Mouse (Mus musculus): ENCODE results near the gene 1700030K09Rik. TPM values are rescaled to one million over a fixed set of nuclear protein-coding genes. Genes with fewer than 3 reads are reported as not detected.

1700030K09Rik gene
- polyA plus RNA-seq, 1 experiment from 2014 or later = 18.2 TPM

DNA sequence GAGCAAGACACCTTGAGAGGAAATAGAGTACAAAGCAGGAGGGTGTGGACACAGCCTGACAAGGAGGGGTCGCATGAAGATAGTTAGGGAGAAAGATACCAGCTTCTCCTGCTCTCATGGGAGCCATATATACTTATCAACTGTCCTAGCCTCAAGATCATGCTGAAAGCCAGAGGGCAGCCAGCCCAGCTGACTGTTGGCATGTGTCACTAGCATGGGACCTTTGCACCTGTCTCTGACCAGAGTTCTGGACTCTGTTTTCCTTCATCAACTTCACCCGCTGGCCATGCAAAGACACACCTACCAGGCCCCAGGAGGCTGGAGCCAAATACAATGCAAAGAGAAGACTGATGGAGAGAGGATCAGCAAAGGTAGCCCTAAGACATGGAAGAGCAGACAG lies 25.6 kb downstream of the 1700030K09Rik start:
- Histone ChIP-seq H3K9ac (replicated peaks) (no peak overlapping the region), H3K4me2 (replicated peaks) (no peak overlapping the region), H3K27ac (replicated peaks) (no peak overlapping the region), H3K36me3 (peaks cover 91% of the 10 kb centered on the region), H3K27me3 (no peaks in the 10 kb centered on the region), H3K4me3 (no peak overlapping the region), H3K4me1 (peaks cover 9% of the 10 kb centered on the region), H3K9me3 (no peaks in the 10 kb centered on the region)
- ATAC-seq (ENCODE audit: low FRiP score, low read depth) = no peak
- 90% methylated on average over 2 of the region's 2 CpGs for WGBS

DNA sequence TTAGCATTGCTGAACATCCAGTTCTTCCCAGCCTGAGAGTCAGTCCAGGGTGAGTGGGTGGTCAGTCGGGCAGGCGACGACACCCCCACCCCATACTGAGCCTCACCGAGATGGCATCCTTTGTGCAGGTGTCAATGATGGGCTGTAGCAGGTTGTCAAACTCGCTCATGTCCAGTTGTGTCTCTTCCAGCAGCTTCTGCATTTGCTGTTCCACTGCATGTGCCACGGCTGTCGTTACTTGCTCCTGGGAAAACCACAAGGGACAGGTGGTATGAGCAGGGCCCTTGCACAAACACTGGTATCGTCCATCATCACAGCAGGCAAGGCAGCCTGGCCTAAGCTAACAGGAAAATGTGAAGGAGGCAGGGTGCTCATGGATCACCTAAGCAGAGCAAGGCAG lies 26.3 kb downstream of the 1700030K09Rik start:
- 94% methylated on average over 8 of the region's 8 CpGs for WGBS

DNA sequence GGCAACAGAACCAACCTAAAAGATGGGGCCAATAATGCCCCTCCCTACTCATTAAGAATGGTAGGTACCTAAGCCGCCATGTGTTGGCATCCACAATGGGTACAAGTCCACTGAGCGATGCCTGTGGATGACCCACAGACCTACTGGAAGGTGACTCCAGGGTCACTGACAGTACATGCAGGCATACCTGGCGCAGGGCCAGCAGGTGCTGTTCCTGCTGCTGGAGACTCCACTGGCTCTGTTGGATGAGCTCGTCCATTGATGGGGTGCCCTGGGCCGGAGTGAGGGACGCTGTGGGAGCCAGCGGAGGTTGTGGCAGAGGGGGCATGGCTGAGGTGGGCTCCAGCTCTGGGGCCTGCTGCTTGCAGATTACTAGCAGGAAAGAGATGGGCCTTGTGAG lies 27.0 kb downstream of the 1700030K09Rik start:
- no peak overlapping the region for H3K4me2 ChIP-seq (replicated peaks)
- no peak overlapping the region for H3K27ac ChIP-seq (replicated peaks)
- H3K4me3 ChIP-seq = no peak overlapping the region
- no peaks in the 10 kb centered on the region for H3K27me3 ChIP-seq
- WGBS = 100% methylated on average over 7 of the region's 7 CpGs
- peaks cover 76% of the 10 kb centered on the region for H3K36me3 ChIP-seq
- H3K9ac ChIP-seq (replicated peaks) = no peak overlapping the region
- ATAC-seq (ENCODE audit: low FRiP score, low read depth) = no peak
- peaks cover 12% of the 10 kb centered on the region for H3K4me1 ChIP-seq
- H3K9me3 ChIP-seq = no peaks in the 10 kb centered on the region

More for the DNA sequence above, 26.3 kb downstream of the 1700030K09Rik start:
- Histone ChIP-seq H3K27ac (replicated peaks) (no peak overlapping the region), H3K9me3 (no peaks in the 10 kb centered on the region), H3K27me3 (no peaks in the 10 kb centered on the region), H3K4me2 (replicated peaks) (no peak overlapping the region), H3K36me3 (peaks cover 83% of the 10 kb centered on the region), H3K4me1 (peaks cover 11% of the 10 kb centered on the region), H3K4me3 (no peak overlapping the region), H3K9ac (replicated peaks) (no peak overlapping the region)
- ATAC-seq (ENCODE audit: low FRiP score, low read depth) = no peak

DNA sequence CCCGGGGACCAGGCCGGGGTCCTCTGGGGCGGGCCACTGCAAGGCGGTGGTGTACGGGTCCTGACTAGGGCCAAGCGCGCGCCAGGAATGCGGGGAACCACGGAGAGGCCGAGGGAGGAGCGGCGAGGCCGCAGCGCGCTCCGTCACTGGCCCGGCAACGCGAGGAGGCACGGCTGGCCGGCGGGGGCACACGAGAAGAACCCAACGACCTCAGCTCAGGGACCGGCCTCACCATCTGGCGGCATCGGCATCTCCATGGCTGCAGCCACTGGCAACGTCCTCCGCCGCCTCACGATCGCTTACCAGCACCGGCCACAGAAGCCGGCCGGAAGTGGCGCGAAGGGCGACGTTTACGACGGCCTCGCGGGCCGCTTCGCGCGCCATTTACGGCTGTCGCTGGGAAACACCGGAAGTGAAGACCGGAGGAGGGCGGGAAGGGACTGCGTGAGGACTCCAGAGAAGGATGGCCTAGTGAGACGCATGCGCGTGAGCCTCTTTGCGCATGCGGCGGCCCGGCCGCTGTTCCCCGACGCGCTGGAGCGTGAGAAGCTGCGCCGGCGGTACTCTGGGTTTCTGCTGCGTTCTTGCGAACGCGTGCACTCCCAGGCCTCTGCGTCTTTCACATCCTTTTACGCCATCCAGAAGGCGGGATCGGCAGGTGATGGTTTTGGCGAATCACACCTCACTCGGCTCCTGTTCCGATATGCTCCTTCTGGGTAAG lies 31.3 kb downstream of the 1700030K09Rik start, which contains the start of gene Cherp:
Cherp (minus strand) TSS at position 401 of the 721 bp plus-strand sequence.
- H3K27me3 ChIP-seq = no peaks in the 10 kb centered on the region
- H3K4me2 ChIP-seq (replicated peaks) = peak within 1 kb of the TSS; percentile 96
- under 1% methylated on average over 80 of the region's 80 CpGs for WGBS
- H3K4me1 ChIP-seq = peaks cover 19% of the 10 kb centered on the region
- peaks cover 33% of the 10 kb centered on the region for H3K36me3 ChIP-seq
- H3K9me3 ChIP-seq = no peaks in the 10 kb centered on the region
- ATAC-seq (ENCODE audit: low FRiP score, low read depth) = peak; percentile 96
- H3K27ac ChIP-seq (replicated peaks) = peak within 1 kb of the TSS; percentile 89
- H3K4me3 ChIP-seq = peak within 1 kb of the TSS; percentile 92
- H3K9ac ChIP-seq (replicated peaks) = peak within 1 kb of the TSS; percentile 87

DNA sequence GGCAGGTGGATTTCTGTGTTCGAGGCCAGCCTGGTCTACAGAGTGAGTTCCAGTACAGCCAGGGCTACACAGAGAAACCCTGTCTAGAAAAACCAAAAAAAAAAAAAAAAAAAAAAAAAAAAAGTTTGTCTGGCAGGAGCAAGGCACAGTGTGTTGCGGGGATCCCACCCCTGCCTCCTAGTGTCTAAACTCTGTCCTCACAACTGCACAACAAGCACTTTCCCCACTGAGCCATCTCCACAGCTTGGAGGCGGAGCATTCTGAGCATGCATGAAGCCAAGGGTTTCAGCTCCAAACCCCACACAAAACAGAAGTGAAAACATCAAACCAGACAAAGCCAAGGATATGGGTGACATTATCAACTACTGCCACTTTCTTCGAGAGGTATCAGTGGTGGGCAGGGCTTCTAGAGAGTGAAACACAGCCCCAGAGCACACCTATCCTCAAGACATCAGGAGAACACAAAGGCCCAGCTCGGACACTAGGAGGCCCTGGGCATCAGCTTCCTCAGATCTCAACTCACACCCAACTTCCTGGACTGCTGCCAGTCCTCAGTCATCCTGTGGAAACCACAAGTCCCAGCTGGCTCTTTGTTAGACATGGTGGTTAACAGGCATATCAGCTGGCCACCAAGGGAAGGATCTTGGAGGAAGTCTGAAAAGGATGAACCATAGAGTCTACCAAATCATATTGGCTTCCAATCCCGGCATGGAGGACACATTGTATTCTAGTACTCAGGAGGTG lies 41.9 kb downstream of the 1700030K09Rik start:
- no peak overlapping the region for H3K4me2 ChIP-seq (replicated peaks)
- no peak overlapping the region for H3K27ac ChIP-seq (replicated peaks)
- H3K9ac ChIP-seq (replicated peaks) = no peak overlapping the region
- H3K36me3 ChIP-seq = peaks cover 66% of the 10 kb centered on the region
- no peak overlapping the region for H3K4me3 ChIP-seq
- H3K27me3 ChIP-seq = no peaks in the 10 kb centered on the region
- H3K4me1 ChIP-seq = peaks cover 5% of the 10 kb centered on the region
- no peak for ATAC-seq (ENCODE audit: low FRiP score, low read depth)
- 89% methylated on average over 6 of the region's 6 CpGs for WGBS
- no peaks in the 10 kb centered on the region for H3K9me3 ChIP-seq

DNA sequence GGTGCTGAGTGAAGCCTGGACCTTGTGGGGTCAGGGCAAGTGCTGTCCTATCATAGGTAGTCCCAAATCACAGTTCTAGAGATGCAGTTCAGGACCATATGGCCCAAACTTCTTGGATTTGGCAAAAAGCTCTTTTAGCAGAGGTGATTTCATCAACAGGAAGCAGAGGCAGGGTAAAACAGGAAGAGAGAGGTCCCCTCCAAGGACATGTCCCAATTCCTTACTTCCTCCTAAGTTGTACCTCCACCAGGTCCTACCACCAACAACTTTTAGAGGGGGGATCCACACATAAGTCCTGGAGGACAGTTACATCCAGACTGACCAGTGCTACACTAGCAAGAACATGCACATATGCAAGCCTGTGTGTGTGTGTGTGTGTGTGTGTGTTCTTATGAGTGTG lies 43.3 kb downstream of the 1700030K09Rik start:
- H3K4me2 ChIP-seq (replicated peaks) = no peak overlapping the region
- H3K9ac ChIP-seq (replicated peaks) = no peak overlapping the region
- no peaks in the 10 kb centered on the region for H3K9me3 ChIP-seq
- peaks cover 17% of the 10 kb centered on the region for H3K4me1 ChIP-seq
- H3K27me3 ChIP-seq = no peaks in the 10 kb centered on the region
- peaks cover 56% of the 10 kb centered on the region for H3K36me3 ChIP-seq
- H3K4me3 ChIP-seq = no peak overlapping the region
- H3K27ac ChIP-seq (replicated peaks) = no peak overlapping the region
- ATAC-seq (ENCODE audit: low FRiP score, low read depth) = no peak

DNA sequence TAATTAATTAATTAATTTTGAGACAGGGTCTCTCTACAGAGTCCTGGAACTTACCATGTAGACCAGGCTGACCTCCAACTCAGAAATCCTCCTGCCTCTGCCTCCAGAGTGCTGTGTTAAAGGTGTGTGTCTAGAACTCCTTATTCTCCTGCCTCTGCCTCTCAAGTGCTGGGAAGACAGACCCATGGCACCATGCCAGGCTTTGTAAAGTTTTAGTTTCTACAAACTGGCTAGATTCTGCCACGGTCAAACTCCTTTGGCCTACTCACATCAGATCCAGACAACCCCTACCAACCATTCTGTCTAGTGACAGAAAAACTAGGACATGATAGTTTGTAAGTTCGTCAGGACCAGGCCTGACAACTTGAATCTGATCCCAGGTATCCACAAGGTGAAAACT lies 47.3 kb downstream of the 1700030K09Rik start:
- peaks cover 31% of the 10 kb centered on the region for H3K4me1 ChIP-seq
- 92% methylated on average over 2 of the region's 2 CpGs for WGBS
- peak overlapping the region; percentile 81; the same call in 1 of the 2 replicates for H3K9ac ChIP-seq (replicated peaks)
- no peaks in the 10 kb centered on the region for H3K27me3 ChIP-seq
- no peak for ATAC-seq (ENCODE audit: low FRiP score, low read depth)
- H3K4me3 ChIP-seq = peak overlapping the region; percentile 96; the same call in 1 of the 2 replicates
- H3K36me3 ChIP-seq = peaks cover 35% of the 10 kb centered on the region
- no peak overlapping the region for H3K27ac ChIP-seq (replicated peaks)
- H3K4me2 ChIP-seq (replicated peaks) = peak overlapping the region; percentile 95
- H3K9me3 ChIP-seq = no peaks in the 10 kb centered on the region

DNA sequence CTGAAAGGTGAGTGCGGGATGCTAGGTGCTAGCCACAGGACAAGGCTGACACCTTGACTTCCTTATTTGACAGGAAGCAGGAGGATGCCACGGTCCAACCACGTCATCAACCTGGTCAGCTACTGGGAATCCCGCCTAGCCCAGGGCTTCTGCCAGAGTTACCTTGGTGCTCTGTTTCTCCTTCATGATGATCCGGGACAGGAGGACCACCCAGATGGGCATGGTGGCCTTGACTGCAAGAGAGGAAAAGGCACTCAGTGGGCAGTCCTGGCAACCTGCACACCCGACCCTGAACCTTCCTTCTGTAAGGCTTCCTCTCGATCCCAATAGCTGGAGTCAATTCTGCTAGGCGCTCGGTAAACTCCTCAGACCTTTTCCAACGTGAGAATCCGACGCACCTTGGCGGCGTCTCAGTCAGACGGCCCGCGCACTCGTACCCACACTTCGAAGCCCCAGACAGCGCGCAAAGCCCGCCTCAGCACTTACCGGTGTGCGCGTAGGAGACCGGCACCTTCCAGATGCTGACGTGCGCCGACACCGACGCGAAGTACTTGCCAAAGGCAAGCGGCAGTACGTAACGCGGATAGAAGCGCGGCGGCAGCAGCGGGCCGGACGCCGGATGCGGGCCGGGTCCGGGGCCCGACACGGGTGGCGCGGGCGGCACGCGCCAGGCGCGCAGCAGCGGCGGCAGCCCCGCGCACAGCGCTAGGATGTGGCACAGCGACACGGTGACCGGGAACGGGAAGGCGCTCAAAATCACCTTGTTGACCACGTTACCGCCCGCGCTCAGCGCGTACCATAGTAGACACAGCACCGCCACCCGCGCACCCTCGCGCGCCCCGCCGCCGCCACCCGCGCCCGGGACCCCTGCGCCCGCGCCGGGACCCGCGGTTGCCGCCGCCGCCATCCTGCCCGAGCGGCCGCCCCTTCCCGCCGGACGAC lies 48.3 kb downstream of the 1700030K09Rik start, which contains the start of gene Slc35e1:
Slc35e1 (minus strand) TSS at position 935 of the 942 bp plus-strand sequence.
- Histone ChIP-seq H3K9ac (replicated peaks) (peak within 1 kb of the TSS; percentile 81), H3K27ac (replicated peaks) (peak within 1 kb of the TSS; percentile 63), H3K9me3 (no peaks in the 10 kb centered on the region), H3K4me2 (replicated peaks) (peak within 1 kb of the TSS; percentile 95), H3K4me3 (peak within 1 kb of the TSS; percentile 96), H3K36me3 (peaks cover 44% of the 10 kb centered on the region), H3K4me1 (peaks cover 31% of the 10 kb centered on the region), H3K27me3 (no peaks in the 10 kb centered on the region)
- ATAC-seq (ENCODE audit: low FRiP score, low read depth) = peak; percentile 17; the same call in 1 of the 2 replicates
- WGBS = 1% methylated on average over 82 of the region's 98 CpGs

DNA sequence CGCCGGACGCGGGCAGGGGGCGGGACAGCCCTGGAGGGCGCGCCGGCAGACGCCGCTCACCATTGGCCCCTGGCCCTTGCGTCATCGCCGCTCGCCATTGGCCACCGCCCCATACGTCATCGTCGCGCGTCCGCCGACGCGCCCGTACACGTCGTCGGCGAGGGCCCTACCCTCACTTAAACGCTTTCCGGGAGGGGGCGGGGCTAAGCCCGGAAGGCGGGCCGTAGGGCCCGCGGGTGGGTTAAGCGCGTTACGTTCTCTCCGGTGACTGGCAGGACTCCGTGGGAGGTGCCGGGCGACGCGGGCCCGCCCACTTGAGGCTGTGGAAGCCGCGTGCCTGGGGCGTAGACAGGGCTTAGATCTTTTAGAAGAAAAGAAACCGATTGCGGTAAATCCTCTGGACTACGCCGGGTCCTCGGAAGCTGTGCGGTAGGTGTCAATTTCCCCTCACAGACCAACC lies 49.0 kb downstream of the 1700030K09Rik start:
- WGBS = under 1% methylated on average over 51 of the region's 56 CpGs
- peak overlapping the region; percentile 81 for H3K4me2 ChIP-seq (replicated peaks)
- peak overlapping the region; percentile 96 for H3K4me3 ChIP-seq
- peaks cover 40% of the 10 kb centered on the region for H3K36me3 ChIP-seq
- H3K27me3 ChIP-seq = no peaks in the 10 kb centered on the region
- peak overlapping the region; percentile 63 for H3K27ac ChIP-seq (replicated peaks)
- no peaks in the 10 kb centered on the region for H3K9me3 ChIP-seq
- H3K9ac ChIP-seq (replicated peaks) = peak overlapping the region; percentile 81
- H3K4me1 ChIP-seq = peaks cover 31% of the 10 kb centered on the region
- ATAC-seq (ENCODE audit: low FRiP score, low read depth) = peak; percentile 97

DNA sequence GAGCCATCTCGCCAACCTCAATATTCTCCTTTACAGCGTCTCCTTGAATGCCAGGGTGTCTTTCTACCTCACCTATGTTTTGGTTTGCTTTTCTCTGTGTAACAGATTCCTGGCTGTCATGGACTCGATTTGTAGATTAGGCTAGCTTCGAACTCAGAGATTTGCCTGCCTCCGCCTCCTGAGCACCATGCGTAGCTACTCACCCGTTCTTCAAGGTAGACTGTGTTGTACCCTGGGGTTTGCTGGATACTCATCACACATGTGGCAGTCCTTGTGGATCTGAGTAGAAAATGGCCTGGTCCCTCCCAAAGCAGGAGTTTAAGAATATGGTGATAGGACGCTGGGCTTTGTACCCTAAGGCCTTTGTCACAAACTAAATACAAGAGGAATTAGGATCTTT lies 49.7 kb downstream of the 1700030K09Rik start:
- 17% methylated on average over 8 of the region's 8 CpGs for WGBS
- H3K27me3 ChIP-seq = no peaks in the 10 kb centered on the region
- H3K4me2 ChIP-seq (replicated peaks) = peak overlapping the region; percentile 81
- no peaks in the 10 kb centered on the region for H3K9me3 ChIP-seq
- peak overlapping the region; percentile 70 for H3K9ac ChIP-seq (replicated peaks)
- peak overlapping the region; percentile 63 for H3K27ac ChIP-seq (replicated peaks)
- H3K4me3 ChIP-seq = peak overlapping the region; percentile 96
- peaks cover 33% of the 10 kb centered on the region for H3K36me3 ChIP-seq
- peaks cover 31% of the 10 kb centered on the region for H3K4me1 ChIP-seq
- no peak for ATAC-seq (ENCODE audit: low FRiP score, low read depth)

DNA sequence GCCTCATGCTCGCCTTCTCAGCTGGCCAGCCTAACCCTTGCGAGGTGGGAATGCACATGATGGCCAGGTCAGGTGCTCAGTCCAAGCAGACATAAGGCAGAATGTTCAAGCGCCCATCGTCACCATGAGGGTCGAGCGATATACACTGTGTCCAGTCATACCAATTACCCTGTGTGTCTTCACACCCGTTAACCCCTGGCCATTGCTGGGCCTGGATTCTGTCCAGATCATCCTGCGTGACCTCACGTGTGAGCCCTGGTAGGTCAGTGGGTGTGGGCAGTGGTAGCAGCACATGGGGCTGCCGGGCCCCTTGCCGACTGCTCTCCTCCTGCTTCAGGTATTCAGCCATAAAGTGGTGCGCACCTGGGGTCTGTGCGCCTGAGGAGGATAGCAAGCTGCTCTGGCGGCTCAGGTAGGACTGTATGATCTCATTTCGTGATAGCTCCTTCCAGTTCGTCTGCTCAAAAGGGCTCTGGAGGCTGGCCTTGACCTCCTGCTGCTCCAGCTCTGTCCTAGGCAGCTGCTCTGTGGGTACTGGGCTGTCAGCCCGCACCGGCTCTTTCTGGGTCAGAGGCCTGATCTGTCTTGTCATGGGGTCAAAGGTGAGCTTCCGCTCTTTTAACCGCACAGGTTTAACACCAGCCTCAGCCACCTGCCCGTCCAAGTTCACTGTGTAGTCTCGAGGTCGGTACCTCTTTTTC lies 51.9 kb downstream of the 1700030K09Rik start:
- Histone ChIP-seq H3K27ac (replicated peaks) (no peak overlapping the region), H3K9ac (replicated peaks) (no peak overlapping the region), H3K4me3 (no peak overlapping the region), H3K4me2 (replicated peaks) (no peak overlapping the region), H3K27me3 (no peaks in the 10 kb centered on the region), H3K36me3 (peaks cover 25% of the 10 kb centered on the region), H3K4me1 (peaks cover 26% of the 10 kb centered on the region), H3K9me3 (no peaks in the 10 kb centered on the region)
- WGBS = 88% methylated on average over 23 of the region's 23 CpGs
- ATAC-seq (ENCODE audit: low FRiP score, low read depth) = no peak

All from midbrain, embryonic 12.5 days (tissue).